Mouse (Mus musculus): ENCODE data around the gene Strn3.

GRCm38 (mm10) chr12:51705778-51706177, 14.1 kb upstream of the Strn3 start:
- TF ChIP-seq POLR2A (IDR thresholded peaks at IDR 0.05; ENCODE audit: insufficient read depth, low read length): no peak
- no peak for TF ChIP-seq CTCF (IDR thresholded peaks at IDR 0.05; ENCODE audit: low read depth, low read length)
- TF ChIP-seq EP300 (IDR thresholded peaks at IDR 0.05; ENCODE audit: insufficient read depth, low read depth, low read length): no peak

Measured in ES-Bruce4 (cell line).